In genomic region chr5:33378302-33378854, GRCm38 (mm10) we compare ENCODE assay signal across 8 mouse cellular contexts. TPM values are rescaled to one million over a fixed set of nuclear protein-coding genes. Genes with fewer than 3 reads are reported as not detected.
DNase-seq lines count a peak whose midpoint lies in the region; ATAC-seq and TF ChIP-seq lines count a peak whose summit lies in the region.

TSS of gene Uvssa (plus strand) at chr5:33378549.

- H3K4me3 ChIP-seq in embryonic facial prominence, embryonic 13.5 days = peak within 1 kb of the TSS; percentile 57
- peak within 1 kb of the TSS; percentile 62 for H3K4me3 ChIP-seq in kidney, adult 2 months (ENCODE audit: insufficient read depth, low read depth, low read length)
- H3K4me3 ChIP-seq in limb, embryonic 12.5 days (replicated peaks) = peak within 1 kb of the TSS; percentile 65
- H3K4me3 ChIP-seq in midbrain, embryonic 15.5 days = peak within 1 kb of the TSS; percentile 75
- peak within 1 kb of the TSS; percentile 66 for H3K4me3 ChIP-seq in spleen, adult 2 months (ENCODE audit: extremely low read depth, insufficient read depth, insufficient read length)

- no peaks in the 10 kb centered on the region for H3K27me3 ChIP-seq in embryonic facial prominence, embryonic 13.5 days
- H3K27me3 ChIP-seq in kidney, adult 2 months (replicated peaks; ENCODE audit: control insufficient read depth, insufficient read depth, low read length) = no peaks in the 10 kb centered on the region
- H3K27me3 ChIP-seq in limb, embryonic 12.5 days = no peaks in the 10 kb centered on the region
- no peaks in the 10 kb centered on the region for H3K27me3 ChIP-seq in midbrain, embryonic 15.5 days (replicated peaks)
- no peaks in the 10 kb centered on the region for H3K27me3 ChIP-seq in spleen, adult 2 months (ENCODE audit: control insufficient read depth, insufficient read depth, low read length)

- DNase-seq in 3134 (ENCODE audit: extremely low read depth, insufficient read length, low spot score) = peak; percentile 99
- peak; percentile 99 for DNase-seq in adrenal gland, postnatal 36 days
- peak; percentile 99 to 100 for DNase-seq in heart, adult 18-20 months
- DNase-seq in kidney, adult 2 months = peak; percentile 99
- peak; percentile 99 for DNase-seq in spleen, adult 2 months (ENCODE audit: low read depth in 1 of 2, low spot score in 2 of 2)

- ATAC-seq in embryonic facial prominence, embryonic 13.5 days (ENCODE audit: insufficient number of reproducible peaks, insufficient read depth, low FRiP score, low TSS enrichment, low read depth) = peak; percentile 95
- ATAC-seq in limb, embryonic 12.5 days (ENCODE audit: insufficient number of reproducible peaks, insufficient read depth, low FRiP score, low TSS enrichment, low read depth) = peak; percentile 95
- peak; percentile 99 for ATAC-seq in midbrain, embryonic 15.5 days (replicated peaks)

- H3K9ac ChIP-seq in embryonic facial prominence, embryonic 13.5 days = peak within 1 kb of the TSS; percentile 83
- H3K9ac ChIP-seq in limb, embryonic 12.5 days (replicated peaks) = peak within 1 kb of the TSS; percentile 69
- H3K9ac ChIP-seq in midbrain, embryonic 15.5 days = peak within 1 kb of the TSS; percentile 91

- no peaks in the 10 kb centered on the region for H3K9me3 ChIP-seq in embryonic facial prominence, embryonic 13.5 days
- no peaks in the 10 kb centered on the region for H3K9me3 ChIP-seq in limb, embryonic 12.5 days
- H3K9me3 ChIP-seq in midbrain, embryonic 15.5 days = no peaks in the 10 kb centered on the region

- peak within 1 kb of the TSS; percentile 93 for H3K27ac ChIP-seq in embryonic facial prominence, embryonic 13.5 days
- H3K27ac ChIP-seq in kidney, adult 2 months (ENCODE audit: insufficient read depth, low read depth, low read length) = peak within 1 kb of the TSS; percentile 69
- peak within 1 kb of the TSS; percentile 93 for H3K27ac ChIP-seq in limb, embryonic 12.5 days
- peak within 1 kb of the TSS; percentile 96 for H3K27ac ChIP-seq in midbrain, embryonic 15.5 days
- peak within 1 kb of the TSS; percentile 95 for H3K27ac ChIP-seq in spleen, adult 2 months (ENCODE audit: insufficient read depth, low read length)

- peak; percentile 31; the same call in 1 of the 2 replicates for TF ChIP-seq CTCF in kidney, adult 2 months (conservative IDR thresholded peaks at IDR 0.05; ENCODE audit: insufficient read depth, insufficient read length, low read depth, low read length)
- 0 out of 2 replicates have a peak, but pooled peaks have one; percentile 15 for TF ChIP-seq CTCF in spleen, adult 2 months (IDR thresholded peaks at IDR 0.05; ENCODE audit: extremely low read depth, insufficient read depth, insufficient read length, insufficient replicate concordance)

- peaks cover 14% of the 10 kb centered on the region for H3K4me1 ChIP-seq in embryonic facial prominence, embryonic 13.5 days
- peaks cover 4% of the 10 kb centered on the region; the same call in 1 of the 2 replicates for H3K4me1 ChIP-seq in kidney, adult 2 months (ENCODE audit: control insufficient read depth, insufficient read depth, low read length)
- peaks cover 18% of the 10 kb centered on the region for H3K4me1 ChIP-seq in limb, embryonic 12.5 days (replicated peaks)
- peaks cover 18% of the 10 kb centered on the region for H3K4me1 ChIP-seq in midbrain, embryonic 15.5 days
- H3K4me1 ChIP-seq in spleen, adult 2 months (ENCODE audit: control insufficient read depth, insufficient read depth, insufficient read length) = peaks cover 5% of the 10 kb centered on the region; the same call in 1 of the 2 replicates

- H3K4me2 ChIP-seq in embryonic facial prominence, embryonic 13.5 days = peak within 1 kb of the TSS; percentile 79
- H3K4me2 ChIP-seq in limb, embryonic 12.5 days = peak within 1 kb of the TSS; percentile 82
- H3K4me2 ChIP-seq in midbrain, embryonic 15.5 days = peak within 1 kb of the TSS; percentile 90

- peak; percentile 75 for TF ChIP-seq POLR2A in kidney, adult 2 months (IDR thresholded peaks at IDR 0.05; ENCODE audit: low read depth, low read length)
- peak; percentile 94 for TF ChIP-seq POLR2A in spleen, adult 2 months (IDR thresholded peaks at IDR 0.05; ENCODE audit: low read depth, low read length)

- peaks cover 36% of the 10 kb centered on the region for H3K36me3 ChIP-seq in embryonic facial prominence, embryonic 13.5 days
- H3K36me3 ChIP-seq in kidney, adult 2 months (ENCODE audit: control insufficient read depth, insufficient read depth, low read length) = peaks cover 2% of the 10 kb centered on the region
- peaks cover 26% of the 10 kb centered on the region for H3K36me3 ChIP-seq in limb, embryonic 12.5 days
- H3K36me3 ChIP-seq in midbrain, embryonic 15.5 days (replicated peaks) = peaks cover 4% of the 10 kb centered on the region
- H3K36me3 ChIP-seq in spleen, adult 2 months (ENCODE audit: control insufficient read depth, insufficient read depth, low read length) = peaks cover 2% of the 10 kb centered on the region

- WGBS in embryonic facial prominence, embryonic 13.5 days = under 1% methylated on average over 46 of the region's 46 CpGs
- WGBS in kidney, adult 2 months = 1% methylated on average over 46 of the region's 46 CpGs
- under 1% methylated on average over 46 of the region's 46 CpGs for WGBS in limb, embryonic 12.5 days
- under 1% methylated on average over 46 of the region's 46 CpGs for WGBS in midbrain, embryonic 15.5 days
- under 1% methylated on average over 46 of the region's 46 CpGs for WGBS in spleen, adult 2 months

RNA-seq across cellular contexts. Expression of gene Uvssa, which starts in this region (rescaled TPM):
- total RNA-seq in adrenal gland, postnatal 36 days (2021) = 1 to 10 TPM; 5.8 to 8.4 TPM
- 10.7 and 13.3 TPM in 2 replicates for polyA plus RNA-seq in embryonic facial prominence, embryonic 13.5 days (2015; fragmentation: Nextera tagmentation; extraction: Ambion mirVana)
- 1 to 10 TPM; 2.8 to 3.6 TPM for total RNA-seq in heart, adult 18-20 months (2021)
- 4.3 and 5.4 TPM in 2 replicates for polyA plus RNA-seq in kidney, adult 2 months (2012; rRNA removed)
- 11.1 and 12.1 TPM in 2 replicates for polyA plus RNA-seq in limb, embryonic 12.5 days (2016; fragmentation: Nextera tagmentation; extraction: Ambion mirVana)
- 9.0 and 9.7 TPM in 2 replicates for polyA plus RNA-seq in midbrain, embryonic 15.5 days (2015; fragmentation: Nextera tagmentation; extraction: Ambion mirVana)
- 4.1 and 4.9 TPM in 2 replicates for polyA plus RNA-seq in spleen, adult 2 months (2012; rRNA removed)

Comparison
In these comparisons a context has a peak if more than half of its experiments do, and no peak if none do; other contexts are left out.
1. Peak in every context shown above with its lines: DNase-seq, ATAC-seq, H3K4me3 ChIP-seq and H3K27ac ChIP-seq.